Mouse (Mus musculus) midbrain, postnatal 0 days (tissue): ENCODE data around the gene Dguok. TPM values are rescaled to one million over a fixed set of nuclear protein-coding genes. Genes with fewer than 3 reads are reported as not detected.

Source experiments
- ATAC-seq: fragments of 200-750 bp; cut with Nextera tagmentation; 2 replicates; pipeline ENCODE4 v1.8.0; 2017; ENCODE audit warnings: moderate number of reproducible peaks, mild to moderate bottlenecking, moderate TSS enrichment, moderate library complexity; ENCODE audit not compliant: low FRiP score
- DNase-seq: peaks from one replicate; pipeline ENCODE4 v3.0.0-alpha.2; 2015; ENCODE audit warnings: low spot score
- H3K27ac ChIP-seq: fragments of 300-500 bp; sonication (generic); 2 replicates; pipeline ENCODE4 v1.5.1; 2014; ENCODE audit warnings: low read depth, mild to moderate bottlenecking, low read length, mixed read lengths
- H3K27me3 ChIP-seq: fragments of 300-500 bp; sonication (generic); 2 replicates; pipeline ENCODE4 v1.6.1; 2014; ENCODE audit warnings: low read length, control low read depth, mixed read lengths; ENCODE audit not compliant: insufficient read depth
- H3K36me3 ChIP-seq: fragments of 300-500 bp; sonication (generic); 2 replicates; pipeline ENCODE4 v1.6.1; 2014; ENCODE audit warnings: low read length, control low read depth, mixed read lengths; ENCODE audit not compliant: insufficient read depth
- H3K4me1 ChIP-seq: fragments of 300-500 bp; sonication (generic); 2 replicates; pipeline ENCODE4 v1.6.1; 2014; ENCODE audit warnings: mild to moderate bottlenecking, control low read depth, antibody characterized with exemption, low read length, mixed read lengths; ENCODE audit not compliant: insufficient read depth
- H3K4me2 ChIP-seq: fragments of 300-500 bp; sonication (generic); 2 replicates; pipeline ENCODE4 v1.6.1; 2014; ENCODE audit warnings: low read depth, mild to moderate bottlenecking, low read length, mixed read lengths; ENCODE audit not compliant: poor library complexity, severe bottlenecking
- H3K4me3 ChIP-seq: fragments of 300-500 bp; sonication (generic); 2 replicates; pipeline ENCODE4 v1.5.1; 2014; ENCODE audit warnings: low read depth, mild to moderate bottlenecking, low read length, moderate library complexity
- H3K9ac ChIP-seq: fragments of 300-500 bp; sonication (generic); replicated peaks from 2 replicates; pipeline ENCODE4 v1.6.1; 2014; ENCODE audit warnings: mild to moderate bottlenecking, low read length, moderate library complexity, mixed read lengths; ENCODE audit not compliant: poor library complexity, severe bottlenecking
- H3K9me3 ChIP-seq: fragments of 300-500 bp; sonication (generic); 2 replicates; pipeline ENCODE4 v1.6.1; 2016; ENCODE audit warnings: low read length, control low read depth
- CTCF ChIP-seq: IDR thresholded peaks from 2 replicates; pipeline ENCODE4 v1.5.1; 2016; ENCODE audit warnings: antibody characterized with exemption, mild to moderate bottlenecking
- WGBS: fragments of 180-500 bp; shearing (Covaris S2); extraction: QIAGEN DNeasy Blood & Tissue Kit; methylation state at CpG from one replicate; pipeline ENCODE4 v1.1.7; 2014; 5-methylcytosine and 5-hydroxymethylcytosine counted together
- polyA plus RNA-seq: library from polyadenylated mRNA; unstranded; fragments of >200 nt; fragmentation: Nextera tagmentation; extraction: Ambion mirVana; gene quantifications from 2 replicates; pipeline ENCODE4 v1.2.1, GENCODE M21; 2015
- total RNA-seq: library from RNA; depleted of rRNA; stranded (reverse); fragments of >200 nt; gene quantifications from 2 replicates; pipeline ENCODE4 v1.2.3, GENCODE M21; 2014; rRNA removed

Gene Dguok
- total RNA-seq = 31.4 and 55.2 TPM in 2 replicates
- 48.5 and 52.3 TPM in 2 replicates for polyA plus RNA-seq

DNA sequence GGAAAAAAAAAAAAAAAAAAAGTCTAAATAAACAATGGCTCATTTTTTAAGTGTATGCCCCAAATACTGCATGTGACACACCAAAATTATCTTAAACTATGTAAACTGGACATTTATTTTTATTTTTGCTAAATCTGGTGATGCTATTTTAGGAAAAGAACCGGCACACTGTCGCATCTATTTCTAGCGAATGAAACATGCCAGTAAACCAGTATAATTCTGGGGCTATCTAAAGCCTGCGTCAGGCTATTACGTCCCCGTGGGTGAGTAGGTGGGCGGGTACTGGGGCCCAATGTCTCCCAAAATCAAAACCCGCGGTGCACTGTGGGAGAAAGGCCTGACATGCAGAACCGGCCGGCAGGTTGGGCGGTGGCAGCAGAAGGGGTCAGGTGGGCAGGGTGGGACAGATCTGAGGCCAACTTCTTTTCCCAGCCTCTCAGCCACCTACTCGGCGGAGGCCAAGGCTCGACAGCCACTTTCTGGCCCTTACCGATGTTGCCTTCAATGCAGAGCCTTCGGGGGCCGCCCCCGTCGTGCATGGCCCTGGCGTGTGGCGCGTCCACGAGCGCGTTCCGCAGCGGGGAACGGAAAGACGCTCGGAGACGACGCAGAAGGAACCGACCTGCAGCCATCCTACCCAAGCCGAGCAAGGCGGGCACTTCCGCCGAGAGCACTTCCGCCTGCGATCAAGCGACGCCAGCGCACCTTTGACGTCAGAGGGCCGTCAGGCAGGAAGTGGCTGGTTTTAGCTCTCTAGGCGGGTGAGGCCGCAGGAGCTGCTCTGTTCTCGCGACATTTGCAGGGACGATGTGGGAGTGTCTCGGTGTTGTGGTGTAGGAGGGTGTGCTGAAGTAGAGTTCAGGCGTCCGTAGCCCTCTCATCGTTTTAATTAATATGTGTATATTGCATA lies at the start of gene Dguok:
Dguok (minus strand) TSS at position 712 of the 910 bp plus-strand sequence.
- Histone ChIP-seq H3K4me1 (no peaks in the 10 kb centered on the region), H3K9ac (peak within 1 kb of the TSS; percentile 84), H3K4me3 (peak within 1 kb of the TSS; percentile 66), H3K36me3 (no peaks in the 10 kb centered on the region), H3K9me3 (no peaks in the 10 kb centered on the region), H3K27me3 (no peaks in the 10 kb centered on the region), H3K27ac (peak within 1 kb of the TSS; percentile 97), H3K4me2 (peak within 1 kb of the TSS; percentile 65)
- DNase-seq (peak; percentile 99), ATAC-seq (peak; percentile 98)
- WGBS = under 1% methylated on average over 54 of the region's 54 CpGs
- no peak for TF ChIP-seq CTCF

DNA sequence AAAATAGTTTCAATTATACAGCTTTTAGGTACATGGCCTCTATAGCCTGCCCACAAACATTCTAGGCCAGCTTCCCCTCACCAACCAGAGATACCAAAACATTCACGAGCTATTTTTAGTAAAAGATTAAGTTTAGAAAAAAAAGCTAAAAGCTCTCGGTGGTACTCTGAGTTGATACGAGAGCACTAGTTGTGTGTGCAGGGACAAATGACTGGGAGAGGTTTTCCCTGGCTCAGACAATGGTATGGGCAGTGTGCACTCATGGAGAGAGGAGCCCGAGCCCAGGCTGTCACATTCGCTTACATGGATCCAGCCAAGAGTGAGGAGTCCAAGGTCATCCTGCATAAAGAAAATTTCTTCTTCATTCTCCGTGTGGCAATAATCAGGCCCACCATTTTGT lies 49.2 kb upstream of the Dguok start:
- no peak overlapping the region for H3K27ac ChIP-seq
- TF ChIP-seq CTCF = no peak
- WGBS = 85% methylated on average over 6 of the region's 6 CpGs
- DNase-seq = no peak
- no peak overlapping the region for H3K4me2 ChIP-seq
- no peak for ATAC-seq
- H3K4me3 ChIP-seq = no peak overlapping the region
- no peaks in the 10 kb centered on the region for H3K4me1 ChIP-seq
- H3K27me3 ChIP-seq = no peaks in the 10 kb centered on the region
- peaks cover 57% of the 10 kb centered on the region for H3K36me3 ChIP-seq
- H3K9ac ChIP-seq = no peak overlapping the region
- H3K9me3 ChIP-seq = no peaks in the 10 kb centered on the region

DNA sequence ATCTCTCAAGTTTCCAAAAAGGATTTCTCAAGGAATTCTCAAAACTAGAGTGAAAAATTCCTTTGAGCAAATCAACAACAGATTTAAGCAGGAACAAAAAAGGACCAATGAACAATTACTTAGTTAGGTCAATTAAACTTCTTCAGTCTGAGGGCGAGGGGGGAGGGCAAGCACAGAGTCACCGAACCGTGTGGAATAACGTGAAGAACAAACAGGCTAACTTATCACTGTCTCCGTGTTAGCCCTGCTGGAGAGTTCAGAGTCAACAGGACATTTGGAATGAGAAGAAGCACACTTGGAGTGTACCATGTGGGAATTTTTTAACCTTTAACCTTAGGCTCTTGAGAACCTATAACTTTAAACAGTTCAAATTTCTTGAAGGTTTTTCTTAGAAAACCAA lies 41.6 kb upstream of the Dguok start:
- H3K9me3 ChIP-seq = no peaks in the 10 kb centered on the region
- no peak overlapping the region for H3K4me2 ChIP-seq
- no peak for DNase-seq
- H3K4me1 ChIP-seq = no peaks in the 10 kb centered on the region
- no peak overlapping the region for H3K9ac ChIP-seq
- no peak overlapping the region for H3K4me3 ChIP-seq
- 72% methylated on average over 5 of the region's 5 CpGs for WGBS
- TF ChIP-seq CTCF = no peak
- no peak overlapping the region for H3K27ac ChIP-seq
- ATAC-seq = no peak
- H3K27me3 ChIP-seq = no peaks in the 10 kb centered on the region
- H3K36me3 ChIP-seq = peaks cover 39% of the 10 kb centered on the region

DNA sequence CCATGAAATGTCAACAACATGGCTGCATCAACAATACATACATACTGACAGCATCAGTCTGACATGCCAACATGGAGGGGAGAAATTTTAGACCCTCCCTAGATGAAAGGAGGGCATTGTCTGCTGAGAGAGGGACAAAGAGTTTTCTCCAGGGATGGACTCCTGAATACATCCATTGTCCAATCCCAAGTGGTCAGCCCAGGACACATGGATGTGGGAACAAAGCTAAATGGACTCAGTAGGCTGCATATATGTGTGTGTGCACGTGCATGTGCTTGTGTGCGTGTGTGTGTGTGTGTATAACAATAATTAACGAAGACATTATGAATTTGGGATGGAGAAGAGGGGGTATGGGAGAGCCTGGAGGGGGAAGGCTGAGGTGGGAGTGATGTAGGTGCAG lies 39.0 kb upstream of the Dguok start:
- Histone ChIP-seq H3K27me3 (no peaks in the 10 kb centered on the region), H3K4me3 (no peak overlapping the region), H3K9me3 (no peaks in the 10 kb centered on the region), H3K36me3 (peaks cover 36% of the 10 kb centered on the region), H3K27ac (no peak overlapping the region), H3K4me1 (no peaks in the 10 kb centered on the region), H3K4me2 (no peak overlapping the region), H3K9ac (no peak overlapping the region)
- WGBS = 87% methylated on average over 3 of the region's 3 CpGs
- DNase-seq = no peak
- no peak for ATAC-seq
- no peak for TF ChIP-seq CTCF

DNA sequence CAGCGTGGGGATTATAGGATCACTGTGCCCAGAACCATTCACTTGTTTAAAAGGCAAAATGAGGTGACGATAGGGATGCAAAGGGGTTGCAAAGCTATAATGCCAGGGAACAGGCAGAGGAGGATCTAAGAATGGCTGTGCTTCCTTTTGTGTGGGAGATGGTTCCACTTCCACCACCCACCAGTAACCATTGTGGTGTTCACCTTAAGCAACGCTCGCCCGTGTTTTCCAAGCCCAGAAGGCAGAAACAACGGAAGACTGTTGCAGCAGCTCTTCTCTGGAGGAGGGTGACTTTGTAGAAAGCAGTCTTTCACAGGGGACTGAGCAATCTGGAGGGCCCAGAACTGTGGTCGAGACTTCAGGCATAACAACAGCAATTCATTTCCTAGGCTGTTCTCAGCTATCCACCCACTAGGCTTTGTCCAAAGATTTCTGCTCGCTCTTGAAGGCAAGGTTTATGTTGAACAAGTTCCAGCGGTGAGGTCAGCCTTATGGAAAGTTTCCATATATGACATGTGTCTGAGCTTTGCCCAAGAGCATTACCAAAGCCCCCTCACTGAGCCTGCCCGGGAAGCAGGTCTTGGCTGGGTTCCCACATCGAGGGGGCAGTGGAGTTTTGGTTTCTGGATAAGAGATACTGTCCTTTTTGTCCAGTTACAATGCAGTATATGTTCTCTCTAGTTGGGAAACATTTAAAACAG lies 35.1 kb upstream of the Dguok start:
- 73% methylated on average over 11 of the region's 11 CpGs for WGBS
- peak; percentile 15 for DNase-seq

DNA sequence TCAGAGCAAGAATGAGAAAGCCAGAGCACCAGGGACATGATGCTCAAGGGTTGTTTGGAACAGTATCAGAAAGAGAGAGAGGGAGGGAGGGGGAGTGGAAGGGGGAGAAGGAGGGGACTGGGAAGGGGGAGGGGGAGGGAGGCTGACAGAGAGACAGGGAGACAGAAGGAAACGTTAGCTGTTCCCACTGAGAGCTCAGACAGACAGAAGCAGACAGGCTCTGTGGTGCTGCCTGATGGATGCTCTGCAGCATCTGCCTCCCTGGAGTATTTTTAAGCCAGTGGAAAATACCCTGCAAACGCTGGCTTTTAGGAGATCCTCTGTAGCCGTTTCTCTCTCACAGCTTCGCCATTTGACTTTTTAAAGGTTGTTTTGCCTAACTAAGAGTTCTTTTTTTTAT lies 33.2 kb upstream of the Dguok start:
- Histone ChIP-seq H3K4me1 (no peaks in the 10 kb centered on the region), H3K4me2 (no peak overlapping the region), H3K4me3 (no peak overlapping the region), H3K9me3 (no peaks in the 10 kb centered on the region), H3K9ac (no peak overlapping the region), H3K27me3 (no peaks in the 10 kb centered on the region), H3K36me3 (peaks cover 12% of the 10 kb centered on the region), H3K27ac (no peak overlapping the region)
- DNase-seq (peak; percentile 44), ATAC-seq (no peak)
- no peak for TF ChIP-seq CTCF
- WGBS = 39% methylated on average over 4 of the region's 4 CpGs

More for the DNA sequence above, 35.1 kb upstream of the Dguok start:
- Histone ChIP-seq H3K4me3 (no peak overlapping the region), H3K4me1 (no peaks in the 10 kb centered on the region), H3K9ac (no peak overlapping the region), H3K4me2 (no peak overlapping the region), H3K9me3 (no peaks in the 10 kb centered on the region), H3K27ac (no peak overlapping the region), H3K36me3 (peaks cover 28% of the 10 kb centered on the region), H3K27me3 (no peaks in the 10 kb centered on the region)
- no peak for TF ChIP-seq CTCF
- ATAC-seq = no peak
